Mouse (Mus musculus) urinary bladder, adult 18-20 months (tissue): ENCODE results near the gene Mdga1.

Experiments used
- DNase-seq, 2 experiments: peaks; one replicate each; pipeline ENCODE4 v3.0.0; 2022; ENCODE audit warnings: low spot score in 2 of 2, mixed read lengths in 2 of 2

Gene Mdga1

DNA sequence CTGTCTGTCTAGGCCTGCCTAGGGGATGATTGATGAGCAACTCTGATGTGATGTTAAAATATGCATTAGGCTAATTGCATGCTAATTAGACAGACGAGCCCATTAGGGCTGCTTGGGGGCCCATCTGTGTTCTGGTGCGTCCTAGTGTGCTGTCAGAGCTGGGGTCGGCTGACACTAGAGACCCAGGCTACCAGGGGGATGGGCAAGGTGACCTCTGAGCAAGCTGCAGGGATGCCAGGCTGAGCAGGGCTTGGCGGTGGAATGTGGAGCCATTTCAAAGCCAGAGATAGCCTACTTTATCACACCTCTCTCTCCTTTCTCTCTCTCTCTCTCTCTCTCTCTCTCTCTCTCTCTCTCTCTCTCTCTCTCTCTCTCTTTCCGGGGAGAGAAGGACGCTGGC lies 49.8 kb downstream of the Mdga1 start:
- DNase-seq, result no peak

DNA sequence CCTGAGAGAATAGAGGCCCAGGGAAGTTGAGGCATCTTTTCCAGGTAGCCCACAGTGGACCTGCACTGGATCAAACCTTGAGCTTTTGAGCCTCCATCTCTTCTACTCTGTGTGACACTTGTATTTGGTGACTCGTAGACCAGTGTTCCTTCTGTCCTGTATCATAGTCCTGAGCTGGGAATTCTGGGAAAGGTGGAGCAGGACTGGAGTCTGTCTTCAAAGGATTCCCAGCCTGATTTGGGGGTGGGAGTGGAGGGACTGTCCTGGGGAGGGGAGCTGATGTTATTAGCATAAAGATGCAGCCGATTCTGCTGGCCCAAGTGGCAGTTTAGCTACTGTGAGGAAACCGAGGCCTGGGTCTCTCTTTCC lies 50.4 kb downstream of the Mdga1 start:
- DNase-seq, result no peak

DNA sequence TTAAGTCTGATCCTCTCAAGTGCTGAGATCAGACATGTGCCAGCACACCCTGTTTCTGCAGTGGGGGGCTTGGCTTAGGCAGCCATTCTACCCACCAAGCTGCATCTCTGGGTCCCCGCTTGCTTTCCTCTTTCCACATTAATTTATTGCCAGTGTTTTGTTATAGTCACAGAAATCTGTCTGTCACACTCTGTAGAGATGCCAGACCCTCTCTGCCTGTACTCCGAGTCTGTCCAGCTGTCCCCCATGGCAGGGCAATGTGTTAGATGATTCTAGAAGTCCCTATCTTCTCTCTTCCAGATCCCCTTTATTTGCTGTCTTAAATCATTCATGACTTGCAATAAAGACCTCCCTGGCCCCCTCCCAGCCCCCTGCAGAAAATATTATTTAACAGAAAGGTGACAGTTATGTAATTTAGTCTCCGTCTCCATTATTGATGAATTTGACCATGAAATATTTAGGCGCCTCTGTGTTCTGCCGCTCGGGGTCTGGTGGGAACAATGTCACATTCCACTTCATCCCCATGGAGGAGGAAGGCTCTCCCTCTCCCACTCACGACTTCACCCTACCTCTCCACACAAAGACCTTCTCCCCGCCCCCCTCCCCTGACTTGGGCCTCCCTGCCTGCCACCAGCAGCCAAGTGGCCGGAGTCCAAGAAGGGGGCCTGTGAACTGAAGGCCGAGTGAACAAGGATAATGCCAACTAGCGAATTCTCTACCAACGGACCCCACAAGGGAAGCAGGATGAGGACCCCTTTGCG lies 50.9 kb downstream of the Mdga1 start:
- no peak for DNase-seq

DNA sequence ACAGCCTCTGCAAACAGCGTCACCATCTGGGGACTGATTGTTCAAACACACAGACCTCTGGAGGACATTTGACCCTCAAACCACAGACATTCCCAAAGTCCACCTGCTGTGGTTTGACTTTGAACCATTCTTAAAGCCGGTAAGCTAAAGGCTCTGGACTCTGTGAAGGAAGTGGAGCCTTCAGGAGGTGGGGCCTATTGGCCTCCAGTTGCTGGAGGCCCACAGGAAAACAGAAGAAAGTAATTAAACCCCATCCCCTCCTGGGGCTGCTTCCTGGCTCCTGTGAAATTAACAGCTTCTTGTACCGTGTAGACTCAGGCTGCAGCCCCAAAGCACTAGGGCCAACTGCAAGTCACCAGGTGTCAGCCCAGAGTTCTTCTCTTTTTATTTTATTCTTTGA lies 52.9 kb downstream of the Mdga1 start:
- no peak for DNase-seq

DNA sequence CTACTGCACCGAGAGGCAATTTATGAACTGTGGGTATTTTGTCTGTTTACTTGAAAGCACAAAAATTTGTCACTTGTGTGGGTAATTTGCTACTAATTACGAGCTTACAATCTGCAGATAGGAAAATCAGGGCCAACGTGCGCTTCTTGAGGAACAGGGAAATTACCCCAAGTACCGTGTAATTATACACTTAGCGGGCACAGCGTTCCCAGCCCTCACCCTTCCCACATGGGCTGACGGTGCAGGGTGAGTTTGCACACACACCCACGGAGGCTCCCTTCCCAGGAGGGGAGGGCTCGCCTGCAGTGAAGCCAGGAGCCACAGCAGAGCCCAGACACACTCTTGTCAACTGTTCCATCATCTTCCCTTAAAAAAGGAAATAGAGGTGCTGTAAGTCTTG lies 54.1 kb downstream of the Mdga1 start:
- no peak for DNase-seq

DNA sequence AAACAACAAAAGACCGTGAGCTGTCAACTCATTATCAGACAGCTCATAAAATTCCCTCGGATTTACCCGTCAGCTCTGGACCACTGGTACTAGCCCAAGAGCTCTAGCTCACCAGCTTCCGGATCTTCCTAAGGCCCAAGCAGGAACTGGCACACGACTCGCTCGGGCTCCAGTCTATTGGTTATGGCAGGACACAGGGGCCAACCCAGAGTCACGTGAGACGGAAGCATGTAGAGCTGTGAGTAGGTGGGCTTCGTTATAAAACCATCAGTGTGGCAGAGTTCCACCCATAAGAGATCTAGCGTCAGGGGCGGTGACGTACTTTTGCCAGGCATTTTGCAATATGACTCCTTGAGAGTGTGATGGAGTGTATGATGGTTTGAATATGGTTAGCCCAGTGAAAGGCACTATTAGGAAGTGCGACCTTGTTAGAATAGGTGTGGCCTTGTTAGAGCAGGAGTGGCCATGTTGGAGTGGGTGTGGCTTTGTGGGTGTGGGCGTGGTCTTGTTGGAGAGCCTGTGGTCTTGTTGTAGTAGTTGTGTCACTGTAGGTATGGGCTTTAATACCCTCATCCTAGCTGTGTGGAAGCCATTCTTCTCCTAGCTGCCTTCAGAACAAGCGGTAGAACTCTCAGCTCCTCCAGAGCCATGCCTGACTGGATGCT lies 56.5 kb downstream of the Mdga1 start:
- DNase-seq, result no peak

DNA sequence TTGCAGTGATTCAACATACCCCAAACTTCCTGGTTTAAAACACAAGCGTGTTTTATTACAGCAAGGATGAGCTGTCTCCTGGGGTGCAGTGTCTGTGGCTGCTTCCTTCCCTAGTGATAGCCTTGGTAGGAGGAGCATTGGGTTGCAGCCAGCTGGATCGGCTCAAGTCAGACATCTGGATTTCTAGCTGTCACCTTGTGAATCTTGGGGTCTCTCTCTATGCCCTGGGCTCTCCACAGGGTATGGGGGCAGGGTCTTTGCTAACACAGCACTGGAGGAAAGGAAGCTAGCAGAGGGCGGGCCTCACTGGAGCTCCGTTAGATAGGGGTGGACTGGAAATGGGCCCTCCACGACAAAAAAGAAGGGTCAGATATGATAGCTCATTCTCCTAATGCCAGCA lies 57.2 kb downstream of the Mdga1 start:
- no peak for DNase-seq

DNA sequence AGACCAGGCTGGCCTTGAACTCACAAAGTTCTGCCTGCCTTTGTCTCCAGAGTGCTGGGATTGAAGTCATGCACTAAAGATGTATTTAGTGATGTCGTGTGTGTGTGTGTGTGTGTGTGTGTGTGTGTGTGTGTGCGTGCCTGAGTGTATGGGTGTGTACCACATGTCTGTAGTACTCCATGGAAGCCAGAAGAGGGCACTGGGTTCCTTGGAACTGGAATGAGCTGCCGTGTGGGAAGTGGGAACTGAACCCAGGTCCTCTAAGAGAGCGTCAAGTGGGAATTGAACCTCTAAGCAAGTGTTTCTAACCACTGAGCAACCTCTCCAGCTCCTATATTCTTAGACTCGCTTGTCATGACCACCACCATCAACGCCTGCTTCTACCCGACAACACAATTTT lies 60.9 kb downstream of the Mdga1 start:
- DNase-seq, result no peak

DNA sequence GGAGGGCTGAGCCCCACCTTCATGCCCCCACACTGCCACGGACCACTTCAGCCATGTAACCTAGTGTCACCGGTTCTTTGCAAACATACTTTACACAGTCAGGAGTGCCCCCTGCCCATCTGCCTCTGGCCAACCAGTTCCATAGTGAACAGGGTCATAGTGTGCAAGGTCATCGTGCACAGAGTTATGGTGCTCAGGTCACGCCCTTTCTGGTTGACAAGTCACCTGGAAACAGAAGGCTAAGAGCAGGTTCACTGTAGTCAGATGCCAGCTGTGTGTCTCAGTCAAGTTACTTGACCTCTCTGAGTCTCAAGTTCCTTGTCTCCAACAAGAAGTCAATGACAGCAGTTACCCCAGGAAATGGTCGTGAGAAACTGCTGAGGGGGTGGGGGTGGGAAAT lies 65.2 kb downstream of the Mdga1 start:
- no peak for DNase-seq

DNA sequence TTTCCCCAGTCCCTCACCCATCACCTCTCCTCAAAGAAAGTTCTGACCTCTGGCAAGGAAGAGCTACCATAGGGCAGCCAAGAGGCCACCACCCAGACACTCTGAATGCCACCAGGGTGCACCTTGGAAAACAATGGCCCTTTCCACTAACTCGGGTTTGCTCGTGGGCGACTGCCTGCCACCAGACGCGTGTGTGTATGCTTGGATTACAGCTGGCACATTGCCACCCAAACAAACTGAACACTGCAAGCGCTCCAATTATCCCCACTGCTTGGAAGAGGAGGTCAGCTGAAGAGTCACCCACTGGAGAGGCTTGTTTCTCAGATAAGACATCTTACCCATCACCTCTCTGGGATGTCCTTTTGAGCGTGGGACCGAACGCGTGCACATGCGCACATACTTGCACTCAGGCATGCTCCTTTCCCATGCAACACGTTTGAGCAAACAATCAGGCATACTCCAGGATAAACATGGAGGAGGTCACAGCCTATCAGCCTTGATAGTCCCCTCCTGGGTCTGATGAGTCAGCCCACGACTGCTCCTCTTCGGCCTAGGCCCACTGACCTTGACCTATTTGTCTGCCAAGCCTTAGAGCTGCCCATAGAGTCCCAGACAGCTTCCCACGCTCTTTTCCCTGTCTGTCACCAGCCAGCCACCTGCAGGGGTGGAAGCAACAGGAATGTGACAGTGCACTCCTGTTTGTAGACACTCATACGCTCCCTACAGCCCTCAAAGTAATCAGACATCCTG lies 67.3 kb downstream of the Mdga1 start:
- no peak for DNase-seq

DNA sequence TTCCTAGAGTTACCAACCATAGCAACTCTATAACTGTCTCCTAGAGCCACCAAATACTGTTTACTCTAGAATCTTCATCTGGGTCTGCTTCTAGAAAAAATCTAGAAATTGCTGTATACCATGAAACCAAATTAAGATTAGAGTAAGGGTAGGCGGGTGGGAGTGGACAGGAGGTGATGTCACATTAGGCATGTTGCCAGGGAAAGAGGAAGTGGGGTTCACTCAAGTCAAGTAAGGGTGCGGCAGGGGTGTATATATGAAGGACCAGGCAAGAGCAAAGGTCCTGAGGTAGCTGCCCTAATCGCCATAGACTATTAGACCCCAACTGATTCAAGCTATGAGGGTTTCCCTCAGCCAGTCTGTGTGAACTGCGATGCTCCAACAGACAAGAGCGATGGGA lies 69.6 kb downstream of the Mdga1 start:
- no peak for DNase-seq

DNA sequence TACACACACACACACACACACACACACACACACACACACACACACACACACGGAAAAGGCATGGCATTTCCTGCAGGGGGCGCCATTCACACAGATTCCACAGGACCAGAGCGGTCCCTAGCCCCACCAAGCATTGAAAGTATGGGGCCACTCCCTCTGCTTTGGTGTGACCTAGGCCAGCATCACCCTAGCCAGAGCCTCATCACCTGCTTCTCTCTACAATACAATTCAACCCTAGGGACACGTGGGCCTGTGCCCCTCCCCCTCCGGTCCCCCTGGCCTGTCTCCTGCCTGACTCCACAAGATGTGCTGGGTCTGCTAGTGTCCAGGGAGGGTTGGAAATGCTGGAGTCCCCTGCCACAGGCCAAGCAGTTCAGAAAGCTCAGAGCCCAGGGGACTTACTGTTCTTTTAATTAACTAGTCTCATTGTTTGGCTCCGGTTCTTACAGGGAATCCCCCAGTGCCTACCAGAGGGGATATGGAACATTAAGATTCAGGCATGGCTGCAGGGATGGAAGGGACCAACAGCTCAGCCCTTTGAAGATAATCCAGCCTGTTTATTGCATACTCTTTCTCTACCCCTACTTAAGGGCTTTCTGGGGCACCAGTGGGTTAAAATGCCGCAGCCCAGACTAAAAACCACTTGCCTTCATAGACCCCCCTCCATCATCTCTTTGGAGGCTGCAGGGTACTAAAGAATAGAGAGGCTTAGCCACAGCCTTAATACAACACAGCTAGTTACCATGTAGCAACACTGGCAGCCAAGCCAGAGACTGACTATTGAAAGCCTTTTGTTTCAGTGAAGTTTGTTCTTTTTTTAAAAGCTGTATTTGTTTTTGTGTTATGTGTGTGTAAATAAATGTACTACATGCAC lies 73.5 kb downstream of the Mdga1 start:
- no peak for DNase-seq

DNA sequence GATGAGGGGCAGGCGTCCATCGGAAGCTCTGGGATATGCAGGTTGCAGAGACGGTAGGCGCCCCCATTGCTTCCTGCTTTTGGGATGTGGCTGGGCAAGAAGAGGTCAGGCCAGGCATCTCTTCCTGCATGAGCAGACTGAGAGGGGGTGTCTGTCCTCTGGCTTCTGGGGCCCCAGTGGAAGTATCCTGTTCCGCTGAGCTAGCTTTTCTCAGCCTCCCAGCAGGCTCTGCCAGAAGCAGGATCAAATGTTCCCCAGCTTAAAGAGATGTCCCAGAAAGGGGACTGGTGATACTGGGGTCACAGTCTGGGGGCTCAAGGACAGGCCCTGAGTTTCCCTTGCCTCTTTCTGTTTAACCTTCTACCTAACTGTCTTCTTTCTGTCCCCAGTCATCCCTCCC lies 74.3 kb downstream of the Mdga1 start:
- DNase-seq, result no peak

DNA sequence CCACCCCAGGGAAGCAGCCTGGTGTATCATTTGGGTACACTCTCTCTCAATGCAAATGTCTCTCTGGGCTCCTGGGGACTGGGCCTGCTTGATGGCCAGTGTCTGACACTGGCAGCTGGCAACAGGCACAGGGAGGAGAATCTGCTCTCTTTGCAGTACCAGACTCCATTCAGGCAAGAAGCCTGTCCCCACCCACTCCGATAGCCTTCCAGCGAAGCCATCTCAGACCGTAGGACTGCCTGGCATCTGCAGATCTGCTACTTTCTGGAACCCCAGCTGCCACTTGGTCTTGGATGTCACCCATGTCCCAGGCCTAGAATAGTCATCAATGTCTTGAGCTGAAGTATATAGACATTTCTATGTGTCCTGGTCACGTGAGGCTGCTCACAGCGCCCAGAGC lies 74.9 kb downstream of the Mdga1 start:
- no peak for DNase-seq

DNA sequence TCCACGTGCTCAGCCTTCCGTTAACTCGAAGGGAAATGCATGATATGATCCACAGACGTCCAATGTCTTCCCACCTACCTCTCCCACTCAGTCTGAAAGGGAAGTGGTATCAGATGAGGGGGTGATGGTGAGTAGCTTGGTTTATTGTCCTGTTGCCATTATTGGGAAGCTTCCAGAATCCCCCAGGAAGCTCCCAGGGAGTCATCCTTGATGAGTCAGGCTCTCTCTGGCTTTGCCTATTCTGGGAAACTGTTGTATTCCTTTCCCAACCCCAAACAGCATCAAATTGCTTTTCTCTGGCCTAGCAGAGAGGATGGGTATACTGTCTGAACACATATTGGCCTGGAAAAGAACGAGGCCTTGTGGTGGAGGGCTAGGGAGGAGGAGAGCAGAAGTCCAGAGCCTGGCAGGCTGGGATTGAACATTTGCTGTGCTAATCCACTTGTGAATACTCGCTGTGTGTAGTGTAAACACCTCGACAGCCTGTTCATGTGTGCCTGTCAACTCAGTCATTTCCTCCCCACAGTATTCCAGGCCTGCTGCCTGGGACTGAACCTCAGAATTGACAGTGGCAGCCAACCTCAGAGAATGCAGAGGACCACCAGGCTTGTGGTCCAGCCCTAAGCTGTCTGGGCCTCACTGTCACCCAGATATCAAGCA lies 79.3 kb downstream of the Mdga1 start:
- DNase-seq, result no peak

DNA sequence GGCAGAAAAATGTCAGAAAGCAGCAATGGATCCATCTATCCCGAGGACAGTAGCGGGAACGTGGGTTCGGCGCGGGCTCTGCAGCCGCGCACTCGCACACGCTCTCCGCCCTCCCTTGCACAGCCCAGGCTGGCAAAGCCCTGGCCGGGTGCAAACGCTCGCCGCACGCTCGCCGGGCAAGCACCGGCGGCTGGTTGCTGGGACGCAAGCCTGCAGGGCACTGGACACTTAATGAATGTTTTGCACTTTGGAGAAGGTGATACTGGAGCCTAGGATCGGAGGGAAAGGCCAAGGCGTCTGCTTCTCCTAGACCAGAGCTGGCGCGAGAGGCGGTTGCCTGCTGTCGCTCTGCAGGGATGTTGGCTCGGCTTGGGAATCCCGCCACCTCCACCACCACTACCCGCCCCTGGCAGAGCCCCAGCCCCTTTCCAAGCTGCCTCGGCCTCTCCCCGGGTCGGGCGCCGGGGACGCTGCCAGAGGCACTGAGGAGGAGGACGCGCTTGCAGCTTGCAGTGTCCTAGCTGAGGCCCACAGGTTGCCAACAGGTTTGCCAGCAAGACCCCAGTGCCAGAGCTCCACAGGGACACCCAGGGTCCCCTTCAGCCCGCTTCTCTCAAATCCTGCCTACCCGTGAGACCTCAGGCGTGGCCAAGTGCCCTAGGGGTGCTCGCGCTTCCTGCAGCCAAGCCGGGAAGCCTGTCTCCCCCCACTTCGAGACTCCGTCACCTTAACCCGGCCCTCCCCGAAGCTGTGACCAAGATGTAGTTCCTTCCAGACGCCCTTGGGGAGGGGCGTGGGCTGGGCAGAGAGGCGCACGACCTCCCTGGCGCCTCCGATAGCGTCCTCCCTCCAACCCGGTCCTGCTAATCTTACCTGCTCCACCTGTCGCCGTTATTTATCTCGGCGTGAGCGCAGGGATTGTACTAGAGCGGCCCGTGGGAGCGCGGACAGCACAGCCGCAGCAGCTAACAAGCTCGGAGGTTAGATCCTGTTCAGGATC lies 80.6 kb downstream of the Mdga1 start:
- DNase-seq, result peak in 1 of 2 experiments; percentile 47

DNA sequence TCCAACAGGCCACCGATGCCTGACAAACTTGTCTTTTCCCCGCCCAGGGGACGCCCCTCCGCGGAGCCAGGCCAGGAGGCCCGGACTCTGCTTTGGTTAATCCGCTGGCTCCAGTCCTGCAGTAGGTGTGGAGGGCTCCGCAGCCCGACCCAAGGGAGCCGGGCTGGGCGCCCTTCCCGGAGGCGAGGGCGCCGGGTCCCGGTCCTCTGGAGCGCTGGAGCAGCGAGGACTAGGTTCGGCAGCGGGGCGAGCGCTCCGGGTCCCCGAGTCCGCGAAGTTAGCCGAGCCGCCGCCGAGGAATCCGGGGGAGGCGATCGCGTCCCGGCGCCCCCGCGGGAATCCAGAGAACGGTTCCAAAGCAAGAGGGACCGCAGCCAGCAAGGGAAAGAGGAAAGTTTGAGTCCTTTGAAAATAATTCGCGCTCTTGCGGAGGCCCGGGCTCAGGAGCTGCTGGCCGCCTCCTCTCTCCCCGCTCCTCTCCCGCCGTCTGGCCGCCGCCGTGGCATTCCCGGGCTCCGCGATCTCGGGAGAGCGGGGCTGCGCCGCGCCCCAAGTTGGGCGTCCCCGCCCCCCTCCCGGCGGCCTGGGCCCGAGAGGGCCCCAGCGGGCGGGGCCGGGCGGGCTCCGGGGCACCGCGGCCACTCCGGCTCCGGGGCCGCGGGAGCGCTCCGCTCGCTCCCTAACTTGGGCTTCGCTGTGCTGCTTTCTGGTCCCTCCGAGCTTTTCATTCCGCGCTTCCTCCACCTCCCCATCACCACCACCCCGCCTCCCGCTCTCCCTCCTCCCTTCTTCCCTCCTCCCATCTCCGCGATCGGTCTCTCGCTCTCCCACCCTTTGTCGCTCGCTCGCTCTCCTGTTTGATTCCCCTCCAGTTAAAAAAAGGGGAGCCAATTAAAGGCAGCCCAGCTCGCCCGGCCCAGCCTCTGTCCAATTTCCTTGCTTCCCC lies 81.7 kb downstream of the Mdga1 start:
- DNase-seq, result peak in 1 of 2 experiments; percentile 52

DNA sequence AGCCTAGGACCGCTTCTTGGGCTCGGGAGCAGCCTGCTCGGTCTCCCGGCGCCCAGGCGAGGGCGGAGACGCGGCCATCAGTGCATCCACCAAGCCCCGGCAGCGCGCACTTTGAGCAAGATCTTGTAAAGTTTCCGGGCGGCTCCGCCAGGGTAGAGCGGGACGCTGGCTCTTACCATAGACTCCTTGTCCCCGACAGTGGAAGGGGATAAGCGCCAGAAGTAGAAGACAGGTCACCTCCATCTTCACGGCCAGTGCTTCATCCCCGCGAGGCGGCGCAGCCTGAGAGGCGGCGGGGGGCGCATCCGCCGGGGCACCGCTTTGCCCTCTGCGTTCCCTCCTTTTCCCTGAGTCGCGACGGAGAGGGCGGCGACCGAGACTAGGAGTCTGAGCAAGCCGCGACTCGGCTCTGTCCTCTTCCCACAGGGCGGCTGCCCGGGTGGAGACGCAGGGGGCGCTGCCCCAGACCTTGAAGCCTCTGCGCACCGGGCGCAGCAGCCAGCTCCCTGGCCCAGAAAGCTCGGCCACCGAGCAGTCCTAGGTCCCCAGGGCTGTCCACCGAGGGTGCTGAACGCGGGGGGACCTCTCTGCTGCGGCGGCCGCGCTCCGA lies 82.5 kb downstream of the Mdga1 start:
- peak in 1 of 2 experiments; percentile 27 for DNase-seq
